Mouse (Mus musculus) lung, postnatal 0 days (tissue): Measurements from ENCODE around the gene Krba1.

Experiments
- CTCF ChIP-seq: IDR thresholded peaks from 2 replicates; pipeline ENCODE4 v1.5.1; 2016; ENCODE audit warnings: antibody characterized with exemption, mild to moderate bottlenecking
- EP300 ChIP-seq: IDR thresholded peaks from 2 replicates; pipeline ENCODE4 v1.6.1; 2016; ENCODE audit warnings: antibody characterized with exemption, mild to moderate bottlenecking, control low read depth

- no peak for TF ChIP-seq CTCF
- TF ChIP-seq EP300 = no peak
Observed at GRCm38 (mm10) chr6:48440306-48441014, 45.1 kb downstream of the Krba1 start.
